Mouse (Mus musculus): ENCODE measurements around the gene Brf1.

Brf1 gene

DNA sequence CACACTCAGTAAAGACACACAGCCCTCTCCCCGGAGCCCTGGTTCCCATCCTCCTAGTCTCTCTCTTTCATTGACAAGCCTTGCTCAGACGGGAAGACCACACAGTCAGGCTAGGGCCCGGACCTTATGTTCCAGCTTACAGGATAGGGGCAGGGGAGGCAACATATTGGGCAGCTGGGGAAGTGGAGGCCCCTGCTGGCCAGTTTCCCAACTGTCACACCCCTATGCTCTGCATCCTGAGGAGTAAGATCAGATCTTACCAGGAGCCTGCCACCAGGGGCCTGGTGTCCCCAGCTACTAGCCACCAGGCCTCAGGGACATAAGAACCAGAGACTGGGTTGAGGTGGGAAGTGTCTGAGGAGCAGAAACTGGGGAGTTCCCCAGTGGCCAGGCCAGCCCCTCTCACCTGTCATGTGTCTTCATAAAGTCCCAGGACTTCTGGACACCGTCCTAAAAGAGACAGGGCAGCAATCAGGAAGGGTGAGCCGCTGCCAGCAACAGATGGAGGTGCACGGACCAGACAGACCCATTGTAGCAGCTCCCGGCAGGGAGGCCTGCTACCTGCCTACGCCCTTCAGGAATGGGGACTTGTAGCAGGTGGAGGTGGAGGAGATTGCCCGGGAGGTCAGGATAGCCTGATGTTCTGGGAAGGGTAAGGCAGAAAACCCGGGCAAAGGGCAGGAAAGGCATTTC lies 61.5 kb downstream of the Brf1 start:
- DNase-seq: no peak

DNA sequence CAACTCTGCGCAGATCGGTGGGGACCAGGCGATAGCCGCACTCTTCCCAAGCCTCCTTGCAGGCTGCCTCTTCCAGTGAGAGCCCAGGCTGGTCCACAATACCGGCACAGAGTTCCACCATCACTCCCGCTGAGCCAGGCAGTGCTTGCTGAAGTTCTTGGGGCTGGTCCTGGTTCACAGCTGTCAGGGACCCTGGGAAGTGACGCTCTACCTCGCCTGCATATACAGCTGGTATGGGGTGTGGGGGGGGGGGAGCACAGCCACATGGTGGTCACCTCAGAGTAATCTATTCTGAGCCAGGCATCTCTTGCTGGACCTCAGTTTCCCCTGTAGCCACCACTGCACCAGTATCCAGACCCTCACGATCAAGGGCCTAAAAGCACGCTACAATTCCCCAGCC lies 62.1 kb downstream of the Brf1 start:
- no peak for DNase-seq

DNA sequence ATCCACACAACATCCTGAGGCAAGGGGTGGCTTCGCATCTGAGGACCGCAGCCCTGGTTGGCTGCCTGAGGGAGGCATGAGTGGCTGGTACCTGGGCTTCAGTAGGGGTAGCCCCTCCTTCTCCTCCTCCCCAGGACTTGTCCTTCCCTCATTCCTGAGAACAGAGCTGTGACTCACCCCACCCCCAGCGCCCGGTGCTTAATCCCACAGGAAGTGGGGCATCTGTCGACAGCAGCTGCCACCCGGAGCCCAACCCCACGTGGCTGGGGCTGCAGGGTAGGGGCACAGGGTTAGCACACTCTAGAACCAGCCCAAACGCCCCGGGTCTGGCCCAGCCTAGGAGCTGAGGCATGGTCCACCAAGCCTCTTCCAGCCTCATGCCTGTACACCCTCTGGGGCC lies 62.6 kb downstream of the Brf1 start:
- no peak for DNase-seq

DNA sequence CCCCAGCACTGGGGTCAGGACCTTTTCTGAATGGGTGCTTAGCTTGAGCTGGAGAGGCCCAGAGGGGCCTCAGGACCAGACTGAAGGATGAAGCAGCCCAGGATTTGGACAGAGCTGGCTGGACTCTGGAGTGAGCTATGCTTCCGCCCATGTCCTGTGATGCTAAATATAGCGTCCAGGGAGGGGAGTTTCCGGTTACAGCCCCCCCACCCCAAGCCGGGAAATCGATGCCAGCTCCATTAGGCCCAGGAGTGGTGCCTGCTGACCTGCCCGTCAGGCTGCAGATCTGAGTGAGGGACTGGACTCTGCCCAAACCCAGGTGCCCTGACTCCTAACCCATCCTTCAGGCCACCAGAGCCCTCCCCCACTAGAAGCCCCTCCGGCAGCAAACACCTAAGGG lies 67.9 kb downstream of the Brf1 start:
- DNase-seq: no peak

DNA sequence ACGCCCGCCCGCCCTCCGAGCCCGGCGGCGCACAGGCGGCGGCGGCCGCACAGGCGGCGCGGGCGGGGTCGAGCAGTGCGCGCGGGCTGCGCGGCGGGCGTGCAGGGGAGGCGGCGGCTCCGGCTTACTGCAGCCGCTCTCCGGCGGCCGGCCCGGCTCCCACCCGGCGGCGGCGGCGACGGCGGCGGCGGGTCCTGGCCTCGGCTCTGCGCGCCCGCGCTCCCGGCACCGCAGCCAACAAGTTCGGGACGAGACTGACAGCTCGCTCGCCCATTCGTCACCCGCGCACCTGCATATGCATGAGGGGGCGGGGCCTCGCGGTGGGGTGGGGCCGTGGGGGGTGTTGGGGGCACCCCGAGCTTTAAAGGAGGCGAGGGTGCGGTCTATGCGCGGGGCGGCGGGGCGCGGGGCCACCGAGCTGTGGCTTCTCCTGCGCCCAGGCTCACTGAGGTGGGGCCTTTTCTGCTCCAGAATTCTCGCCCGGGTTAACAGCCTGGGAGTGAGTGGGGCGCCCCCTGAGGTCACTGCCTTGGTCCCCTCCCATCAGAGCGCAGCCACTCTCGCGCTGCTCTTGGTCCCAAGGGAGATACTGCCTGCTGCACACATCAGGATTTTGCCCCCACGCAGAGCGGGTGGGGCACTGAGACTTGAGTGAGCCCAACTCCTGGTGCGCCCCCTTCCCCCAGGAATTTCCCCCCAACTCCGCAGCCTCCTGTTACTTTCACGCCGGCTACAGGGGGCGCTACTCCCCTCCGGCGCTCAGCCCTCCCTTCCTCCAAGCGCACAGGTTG lies 70.7 kb downstream of the Brf1 start, which contains the start of gene Jag2:
Gene Jag2, minus strand, starts transcription at position 215 of the 791 bp plus-strand sequence.
- DNase-seq: peak; percentile 58

DNA sequence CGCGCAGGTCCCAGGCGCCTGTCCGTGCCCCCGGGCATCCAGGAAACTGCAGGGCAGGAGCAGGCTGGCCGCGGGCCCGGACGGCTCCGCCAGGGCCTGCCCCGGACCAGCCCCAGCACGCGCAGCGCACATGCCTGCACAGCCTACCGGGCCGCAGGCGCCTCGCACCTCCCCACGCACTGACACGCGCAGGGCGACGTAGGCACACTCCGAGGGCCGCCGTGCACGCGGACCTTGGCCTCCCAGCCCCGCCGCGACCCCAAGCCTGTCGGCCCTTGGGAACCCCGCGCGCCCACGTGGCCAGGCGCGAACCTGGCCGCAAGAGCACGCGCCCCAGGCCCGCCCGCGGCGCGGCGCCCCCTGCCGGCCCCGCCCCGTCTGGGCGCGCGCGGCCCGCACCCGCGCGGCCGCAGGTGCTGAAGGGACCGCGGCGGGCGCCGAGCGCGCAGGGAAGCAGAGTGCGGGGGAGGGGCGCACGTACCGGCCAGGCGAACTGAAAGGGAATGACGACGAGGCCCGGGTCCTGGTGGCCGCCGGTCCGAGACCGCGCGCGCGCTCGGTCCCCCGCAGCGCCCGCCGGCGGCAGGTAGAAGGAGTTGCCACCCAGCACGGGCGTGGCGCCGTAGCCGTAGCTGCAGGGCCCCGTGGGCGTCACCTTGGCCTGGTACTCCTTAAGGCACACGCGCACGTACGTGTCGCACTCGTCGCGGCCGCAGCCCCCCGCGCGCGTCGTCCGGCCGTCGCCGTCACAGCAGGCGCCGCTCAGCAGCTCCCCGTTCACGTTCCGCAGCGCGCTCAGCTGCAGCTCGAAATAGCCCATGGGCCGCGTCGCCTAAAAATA lies 71.9 kb downstream of the Brf1 start:
- peak; percentile 38 for DNase-seq

DNA sequence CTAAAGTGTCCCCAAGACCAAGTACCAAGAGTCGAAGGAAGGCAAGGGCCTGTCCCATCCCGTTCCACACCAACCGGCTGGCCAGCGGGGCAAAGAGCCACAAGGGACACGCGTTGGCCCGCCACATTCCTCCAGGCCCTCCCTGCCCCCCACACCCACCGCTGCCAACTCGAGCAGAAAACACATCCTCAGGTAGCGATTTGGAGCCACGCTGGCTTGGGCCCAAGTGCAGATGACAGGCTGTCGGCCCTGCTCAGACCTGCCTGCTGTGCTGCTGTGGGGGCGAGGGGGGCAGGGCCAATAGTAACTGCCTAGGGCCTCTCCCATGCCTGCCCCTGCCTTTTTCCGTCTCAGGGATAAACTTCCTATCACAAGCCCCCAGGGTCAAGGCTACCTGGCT lies 73.2 kb downstream of the Brf1 start:
- no peak for DNase-seq

DNA sequence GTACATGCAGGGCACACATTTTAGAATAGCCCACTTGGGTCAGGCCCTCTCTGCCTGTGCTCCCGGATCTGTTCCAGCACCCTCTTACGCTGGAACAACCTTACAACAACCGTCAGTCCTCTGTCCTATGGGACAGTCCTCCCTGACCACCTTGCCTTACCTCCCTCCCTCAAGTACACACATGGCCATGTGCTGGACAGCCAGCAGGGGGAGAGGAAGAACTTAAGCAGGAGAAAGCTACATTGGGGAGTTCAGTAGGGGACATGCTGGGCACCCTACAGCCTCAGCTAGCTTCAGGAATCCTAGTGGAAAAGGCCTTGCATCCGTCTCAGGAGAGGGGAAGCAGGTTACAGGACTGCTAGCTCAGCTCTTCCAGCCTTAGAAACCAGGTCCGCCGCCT lies 74.6 kb downstream of the Brf1 start:
- DNase-seq: no peak

DNA sequence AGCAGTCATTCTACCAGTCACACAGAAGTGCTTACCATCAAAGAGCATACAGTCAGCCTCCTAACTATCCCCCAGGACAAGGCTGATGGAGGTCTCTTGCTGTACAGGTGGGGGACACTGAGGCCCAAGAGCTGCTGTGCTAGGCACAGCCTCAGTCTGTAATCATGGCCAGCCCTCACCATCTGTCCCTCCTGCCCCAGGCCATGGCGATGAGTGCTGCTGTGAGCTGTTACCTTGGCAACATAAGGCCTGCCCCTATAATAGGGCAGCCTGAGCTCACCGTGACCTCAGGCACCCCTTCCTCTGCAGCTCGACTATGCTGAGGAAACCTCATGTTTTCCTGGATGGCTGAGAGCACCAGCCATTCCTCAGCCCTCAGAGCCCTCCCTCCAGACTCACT lies 78.0 kb downstream of the Brf1 start:
- DNase-seq: no peak

DNA sequence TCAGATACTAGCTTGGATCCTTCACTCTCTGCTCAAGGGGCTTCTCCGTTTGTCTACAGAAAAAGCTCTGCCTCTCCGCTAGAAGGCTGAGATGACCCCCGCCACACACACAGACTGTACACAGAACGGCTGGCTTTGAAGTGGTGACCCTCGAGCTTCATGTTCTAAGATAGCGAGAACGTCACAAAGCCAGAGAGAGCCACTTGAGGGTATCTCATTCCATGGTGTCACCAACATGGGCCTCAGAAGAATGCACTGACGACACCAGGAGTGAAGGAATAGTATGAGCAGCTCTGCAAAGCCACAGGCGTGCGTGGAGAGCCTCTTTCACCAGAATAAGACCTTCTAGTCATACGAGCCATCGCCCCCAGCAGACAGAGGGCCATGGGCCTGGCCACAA lies 79.0 kb downstream of the Brf1 start:
- DNase-seq: no peak

DNA sequence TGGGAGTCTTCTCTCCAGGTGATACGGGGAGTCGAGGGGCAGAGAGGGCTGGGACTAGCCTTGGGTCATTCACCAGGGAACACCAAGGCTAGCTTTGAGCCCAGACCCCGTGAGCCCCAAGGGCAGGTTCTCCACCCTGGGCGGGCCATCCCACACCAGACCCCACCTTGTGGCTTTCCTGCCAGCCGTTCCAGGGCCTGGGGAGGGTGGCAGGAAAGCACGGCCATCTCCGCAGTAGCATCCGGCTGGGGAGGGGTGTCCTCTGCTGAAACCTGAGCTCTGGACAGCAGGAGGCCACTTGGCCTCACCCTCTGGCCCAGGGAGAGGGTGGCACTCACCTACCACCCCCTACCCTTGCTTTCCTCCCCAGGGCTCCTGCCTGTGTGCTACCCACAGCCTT lies 82.6 kb downstream of the Brf1 start:
- no peak for DNase-seq

DNA sequence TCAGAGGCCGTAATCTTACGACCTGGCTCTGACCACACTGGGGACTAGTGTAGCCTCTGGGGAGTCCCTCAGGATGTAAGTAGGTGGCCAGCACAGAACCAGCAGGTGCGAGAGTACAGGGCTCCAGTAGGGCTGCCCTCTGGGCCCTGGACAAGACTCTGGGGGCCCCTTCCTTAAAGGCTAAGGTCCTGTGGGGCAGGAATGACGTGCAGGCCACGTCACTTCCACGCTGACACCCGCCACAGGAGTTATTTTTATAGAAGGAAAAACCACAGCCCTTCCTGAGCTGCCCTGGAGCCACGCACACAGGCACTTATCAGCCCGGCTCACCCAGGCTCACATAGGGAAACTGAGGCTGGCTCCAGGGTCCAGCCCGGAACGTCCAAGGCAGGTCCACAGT lies 83.0 kb downstream of the Brf1 start:
- no peak for DNase-seq

DNA sequence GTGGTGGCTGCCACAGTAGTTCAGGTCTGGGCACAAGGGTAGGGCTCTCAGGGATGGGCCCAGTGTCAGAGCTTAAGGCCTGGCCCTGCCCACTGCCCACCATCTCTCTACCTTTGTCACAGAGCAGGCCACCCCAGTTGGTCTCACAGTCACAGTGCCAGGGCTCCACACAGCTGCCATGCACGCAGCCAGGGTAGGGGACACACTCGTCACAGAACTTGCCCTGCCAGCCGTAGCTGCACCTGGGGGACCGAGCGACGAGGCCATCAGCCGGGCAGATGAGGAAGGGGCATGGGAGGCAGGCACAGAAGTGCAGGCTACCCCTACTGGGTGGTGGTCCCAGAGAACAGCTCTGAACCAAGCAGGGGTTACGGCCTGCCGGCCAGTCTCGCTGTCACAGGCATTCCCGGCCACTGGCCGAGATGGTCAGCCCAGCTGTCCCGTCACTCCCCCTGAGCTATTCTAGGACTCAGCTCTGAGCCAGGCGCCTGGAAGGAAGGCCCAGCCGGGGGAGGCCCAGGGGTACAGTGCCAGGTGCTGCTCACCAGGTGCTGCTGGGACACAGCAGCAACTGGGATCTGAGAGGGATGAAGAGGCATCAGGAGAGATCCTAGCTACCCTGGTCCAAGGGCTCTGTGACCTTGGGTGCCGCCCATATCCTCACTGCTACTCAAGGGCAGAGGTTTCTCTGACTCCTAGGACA lies 83.7 kb downstream of the Brf1 start:
- DNase-seq: no peak

DNA sequence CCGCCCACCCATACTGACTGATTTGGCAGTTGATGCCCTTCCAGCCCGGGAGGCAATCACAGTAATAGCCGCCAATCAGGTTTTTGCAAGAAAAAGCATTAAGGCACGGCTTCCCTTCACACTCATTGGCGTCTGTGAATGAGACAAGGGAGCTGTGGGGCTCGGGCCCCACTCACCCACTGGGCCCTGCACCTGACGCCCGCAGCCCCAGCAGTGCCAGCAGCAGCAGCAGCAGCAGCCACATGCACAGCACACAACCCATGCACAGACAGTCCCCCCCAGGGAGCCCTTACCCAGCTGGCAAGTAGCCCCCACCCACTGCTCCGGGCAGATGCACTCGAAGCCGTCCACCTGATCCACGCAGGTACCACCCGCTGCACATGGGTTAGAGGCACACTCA lies 84.9 kb downstream of the Brf1 start:
- no peak for DNase-seq

DNA sequence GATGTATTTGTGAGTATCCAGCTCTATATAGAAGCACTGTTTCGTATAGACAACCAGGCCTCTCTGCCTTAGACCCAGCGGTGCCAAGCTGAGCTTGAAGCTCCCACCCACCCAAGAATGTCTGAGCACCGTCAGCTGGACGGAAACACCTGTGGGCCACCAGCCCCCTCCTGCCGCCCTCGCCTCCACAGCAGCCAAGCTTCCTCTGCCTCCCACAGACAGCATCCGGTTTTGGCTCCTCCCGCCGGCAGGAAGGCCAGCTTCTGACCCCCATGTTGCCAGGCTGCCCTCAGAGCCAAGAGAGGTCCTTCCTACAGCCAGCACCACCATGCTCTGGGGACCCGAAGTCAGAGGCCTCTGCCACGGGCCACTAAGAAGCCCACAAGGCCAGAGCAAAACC lies 86.0 kb downstream of the Brf1 start:
- peak; percentile 66 for DNase-seq

DNA sequence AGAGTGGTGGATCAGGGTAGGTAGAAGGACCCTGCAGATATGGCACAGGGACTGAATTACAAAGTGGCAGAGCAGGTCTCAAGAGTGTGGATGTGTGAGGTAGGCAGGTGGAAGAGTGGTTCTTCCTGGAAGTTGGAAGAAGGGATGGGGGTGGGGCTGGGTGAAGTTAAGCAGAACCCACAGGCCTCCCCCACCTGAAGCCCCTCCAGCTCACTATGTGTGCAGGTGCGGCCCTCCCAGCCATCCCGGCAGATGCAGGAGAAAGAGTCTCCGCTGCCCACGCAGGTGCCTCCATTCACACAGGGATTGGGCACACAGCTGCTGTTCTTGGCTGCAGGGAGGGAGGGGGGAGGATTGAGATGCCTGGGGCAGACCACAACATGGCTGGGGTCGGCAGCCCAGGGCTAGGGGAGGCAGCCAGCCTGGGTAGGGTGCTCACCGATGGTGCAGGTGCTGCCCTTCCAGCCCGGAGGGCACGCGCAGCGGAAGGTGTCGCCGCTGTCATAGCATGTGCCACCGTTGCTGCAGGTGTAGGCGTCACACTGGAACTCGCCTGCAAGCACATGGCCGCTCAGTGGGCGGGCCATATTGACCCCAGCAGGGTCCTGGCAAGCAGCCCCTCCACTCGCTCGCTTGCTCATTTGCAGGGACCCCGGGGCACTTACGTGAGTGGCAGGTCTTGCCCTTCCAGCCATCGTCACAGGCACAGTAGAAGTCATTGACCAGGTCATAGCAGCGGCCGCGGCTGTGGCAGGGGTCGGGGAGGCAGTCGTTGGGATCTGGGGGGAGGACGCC lies 87.4 kb downstream of the Brf1 start:
- DNase-seq: peak; percentile 18

DNA sequence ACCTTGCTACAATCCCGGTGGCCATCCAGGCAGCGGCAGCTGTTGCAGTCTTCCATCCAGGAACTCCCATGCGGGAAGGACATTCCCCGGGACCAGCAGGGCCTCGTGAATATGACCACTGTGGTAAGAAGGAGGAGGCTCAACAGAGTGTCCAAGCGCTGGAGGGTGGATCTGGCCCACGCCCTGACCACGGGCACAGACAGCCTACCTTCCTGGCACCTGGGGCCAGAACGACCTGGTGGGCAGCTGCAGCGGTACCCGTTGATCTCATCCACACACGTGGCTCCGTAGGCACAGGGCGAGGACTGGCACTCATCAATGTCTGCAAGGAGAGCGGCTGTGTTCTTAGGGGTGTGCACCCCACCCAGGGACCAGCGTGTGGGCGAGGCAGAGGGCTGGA lies 88.8 kb downstream of the Brf1 start:
- no peak for DNase-seq
